ENCODE assay signal across 9 mouse cellular contexts in genomic region chr5:100079040-100079930, GRCm38 (mm10). TPM values are rescaled to one million over a fixed set of nuclear protein-coding genes. Genes with fewer than 3 reads are reported as not detected.
DNase-seq lines count a peak whose midpoint lies in the region; ATAC-seq and TF ChIP-seq lines count a peak whose summit lies in the region.
"Had no signal": no experiment of that assay in that cellular context is flagged by ENCODE, and none has a peak within 500 bp of the region (broad histone marks: within the 10 kb centered on the region; RNA-seq: fewer than 3 reads in every experiment).

No protein-coding gene starts in this region.

- peak overlapping the region; percentile 62 for H3K4me2 ChIP-seq in embryonic facial prominence, embryonic 13.5 days
- H3K4me2 ChIP-seq in hindbrain, embryonic 16.5 days (ENCODE audit: low read length): peak overlapping the region; percentile 27
- H3K4me2 ChIP-seq in lung, embryonic 16.5 days (ENCODE audit: low read depth, low read length): peak overlapping the region; percentile 62

- TF ChIP-seq EP300 in ES-Bruce4 (IDR thresholded peaks at IDR 0.05; ENCODE audit: insufficient read depth, low read depth, low read length): no peak

- peak; percentile 62 for ATAC-seq in embryonic facial prominence, embryonic 13.5 days (ENCODE audit: insufficient number of reproducible peaks, insufficient read depth, low FRiP score, low TSS enrichment, low read depth)
- 0 out of 2 replicates have a peak, but pooled peaks have one; percentile 45 for ATAC-seq in hindbrain, embryonic 16.5 days
- ATAC-seq in lung, embryonic 16.5 days (ENCODE audit: low read depth): peak; percentile 59; the same call in 1 of the 2 replicates

- H3K9ac ChIP-seq in ES-Bruce4 (ENCODE audit: low read depth, poor library complexity, severe bottlenecking): no peak overlapping the region
- peak overlapping the region; percentile 59 for H3K9ac ChIP-seq in embryonic facial prominence, embryonic 13.5 days
- peak overlapping the region; percentile 35 for H3K9ac ChIP-seq in hindbrain, embryonic 16.5 days (ENCODE audit: low read depth, low read length)
- H3K9ac ChIP-seq in lung, embryonic 16.5 days (ENCODE audit: low read length): peak overlapping the region; percentile 57

- H3K36me3 ChIP-seq in ES-Bruce4 (ENCODE audit: control insufficient read depth, insufficient read depth, low read length, poor library complexity, severe bottlenecking): no peaks in the 10 kb centered on the region; the same call in 1 of the 2 replicates
- H3K36me3 ChIP-seq in embryonic facial prominence, embryonic 13.5 days: 0 out of 2 replicates have a peak, but pooled peaks cover 3% of the 10 kb centered on the region
- no peaks in the 10 kb centered on the region for H3K36me3 ChIP-seq in hindbrain, embryonic 16.5 days (ENCODE audit: control insufficient read depth, insufficient read depth, low read length)
- no peaks in the 10 kb centered on the region for H3K36me3 ChIP-seq in lung, embryonic 16.5 days (ENCODE audit: control insufficient read depth, insufficient read depth, low read length)

- WGBS in embryonic facial prominence, embryonic 13.5 days: 27% methylated on average over 36 of the region's 36 CpGs
- 38% methylated on average over 36 of the region's 36 CpGs for whole genome bisulfite sequencing in hindbrain, embryonic 16.5 days
- 23% methylated on average over 36 of the region's 36 CpGs for WGBS in lung, embryonic 16.5 days

- peak overlapping the region; percentile 62 for H3K4me3 ChIP-seq in gastrocnemius, adult 2 months
- peak overlapping the region; percentile 4; the same call in 1 of the 2 replicates for H3K4me3 ChIP-seq in ES-Bruce4 (ENCODE audit: low read depth, low read length)
- H3K4me3 ChIP-seq in embryonic facial prominence, embryonic 13.5 days: peak overlapping the region; percentile 41
- peak overlapping the region; percentile 15 for H3K4me3 ChIP-seq in hindbrain, embryonic 16.5 days (ENCODE audit: low read length)
- peak overlapping the region; percentile 45 for H3K4me3 ChIP-seq in lung, embryonic 16.5 days (ENCODE audit: low read length)

- H3K27me3 ChIP-seq in ES-Bruce4 (ENCODE audit: control insufficient read depth, insufficient read depth, low read length, poor library complexity, severe bottlenecking): no peaks in the 10 kb centered on the region
- 0 out of 2 replicates have a peak, but pooled peaks cover 4% of the 10 kb centered on the region for H3K27me3 ChIP-seq in embryonic facial prominence, embryonic 13.5 days
- no peaks in the 10 kb centered on the region for H3K27me3 ChIP-seq in hindbrain, embryonic 16.5 days (replicated peaks; ENCODE audit: control insufficient read depth, insufficient read depth, low read length)
- H3K27me3 ChIP-seq in lung, embryonic 16.5 days (ENCODE audit: control insufficient read depth, insufficient read depth, low read depth, low read length): no peaks in the 10 kb centered on the region
- H3K27me3 ChIP-seq: Patski had no signal

- H3K9me3 ChIP-seq in ES-Bruce4 (replicated peaks; ENCODE audit: control insufficient read depth, insufficient read depth, low read length, poor library complexity, severe bottlenecking): no peaks in the 10 kb centered on the region
- H3K9me3 ChIP-seq in embryonic facial prominence, embryonic 13.5 days: no peaks in the 10 kb centered on the region
- no peaks in the 10 kb centered on the region for H3K9me3 ChIP-seq in hindbrain, embryonic 16.5 days (ENCODE audit: control insufficient read depth, low read length)
- H3K9me3 ChIP-seq in lung, embryonic 16.5 days (ENCODE audit: control insufficient read depth, low read length): no peaks in the 10 kb centered on the region

- no peak for TF ChIP-seq POLR2A in ES-Bruce4 (IDR thresholded peaks at IDR 0.05; ENCODE audit: insufficient read depth, low read length)

- intact Hi-C loops in gastrocnemius, adult 2 months (cut with DNase I): loop anchor here (5.0 kb wide), 2 partner anchors 78 to 148 kb away; partner anchors contain the start of gene Tmem150c

- H3K27ac ChIP-seq in gastrocnemius, adult 2 months: no peak overlapping the region
- no peak overlapping the region for H3K27ac ChIP-seq in ES-Bruce4 (ENCODE audit: insufficient read depth, low read length)
- H3K27ac ChIP-seq in embryonic facial prominence, embryonic 13.5 days: no peak overlapping the region
- no peak overlapping the region for H3K27ac ChIP-seq in hindbrain, embryonic 16.5 days (ENCODE audit: low read depth, low read length)
- no peak overlapping the region for H3K27ac ChIP-seq in lung, embryonic 16.5 days (ENCODE audit: low read length)

- DNase-seq in gastrocnemius, adult 2 months: no peak
- no peak for DNase-seq in gastrocnemius, postnatal 4 days (ENCODE audit: low spot score in 2 of 2)
- DNase-seq in right cerebral cortex, postnatal 4 days: peak; percentile 41
- DNase-seq in T-cell, adult 2 months (ENCODE audit: low spot score): no peak

- H3K4me1 ChIP-seq in ES-Bruce4 (ENCODE audit: control insufficient read depth, insufficient read depth, low read length): peaks cover 2% of the 10 kb centered on the region
- peaks cover 30% of the 10 kb centered on the region for H3K4me1 ChIP-seq in embryonic facial prominence, embryonic 13.5 days
- no peaks in the 10 kb centered on the region for H3K4me1 ChIP-seq in hindbrain, embryonic 16.5 days (ENCODE audit: control insufficient read depth, insufficient read depth, low read depth, low read length)
- H3K4me1 ChIP-seq in lung, embryonic 16.5 days (replicated peaks; ENCODE audit: control insufficient read depth, insufficient read depth, low read length): peaks cover 14% of the 10 kb centered on the region

- no peak for TF ChIP-seq CTCF in gastrocnemius, adult 2 months (IDR thresholded peaks at IDR 0.05)
- TF ChIP-seq CTCF in ES-Bruce4 (IDR thresholded peaks at IDR 0.05; ENCODE audit: low read depth, low read length): no peak

RNA-seq across cellular contexts. Expression of gene Enoph1, which starts 39.5 kb away (rescaled TPM):
- 1 to 10 TPM; 6.7 to 9.0 TPM for total RNA-seq in gastrocnemius, adult 2 months (2021)
- total RNA-seq in gastrocnemius, postnatal 4 days (2021): 10 to 100 TPM; 13.9 to 14.7 TPM
- polyA plus RNA-seq in ES-Bruce4 (2011; ENCODE audit: insufficient read depth, insufficient read length, low read depth, missing spikeins): 43.4 and 50.6 TPM in 2 replicates
- polyA plus RNA-seq in embryonic facial prominence, embryonic 13.5 days (2015; fragmentation: Nextera tagmentation; extraction: Ambion mirVana): 46.1 and 49.0 TPM in 2 replicates
- 56.9 and 62.2 TPM in 2 replicates for polyA plus RNA-seq in hindbrain, embryonic 16.5 days (2015; fragmentation: Nextera tagmentation; extraction: Ambion mirVana)
- 44.6 and 48.7 TPM in 2 replicates for polyA plus RNA-seq in lung, embryonic 16.5 days (2015; fragmentation: Nextera tagmentation; extraction: Ambion mirVana)

RNA-seq across cellular contexts. Expression of gene Hnrnpdl, which starts 39.8 kb away (rescaled TPM):
- total RNA-seq in gastrocnemius, adult 2 months (2021): 10 to 100 TPM; 74.8 to 77.5 TPM
- 100 to 1,000 TPM; 116 to 132 TPM for total RNA-seq in gastrocnemius, postnatal 4 days (2021)
- polyA plus RNA-seq in ES-Bruce4 (2011; ENCODE audit: insufficient read depth, insufficient read length, low read depth, missing spikeins): 327 and 346 TPM in 2 replicates
- 213 and 218 TPM in 2 replicates for polyA plus RNA-seq in embryonic facial prominence, embryonic 13.5 days (2015; fragmentation: Nextera tagmentation; extraction: Ambion mirVana)
- polyA plus RNA-seq in hindbrain, embryonic 16.5 days (2015; fragmentation: Nextera tagmentation; extraction: Ambion mirVana): 158 and 173 TPM in 2 replicates
- 127 and 132 TPM in 2 replicates for polyA plus RNA-seq in lung, embryonic 16.5 days (2015; fragmentation: Nextera tagmentation; extraction: Ambion mirVana)

Comparison
In these comparisons a context has a peak if more than half of its experiments do, and no peak if none do; other contexts are left out.
1. H3K4me3 ChIP-seq: peak in every context shown above with its lines; median percentile 62 in gastrocnemius, adult 2 months; 45 in lung, embryonic 16.5 days; 41 in embryonic facial prominence, embryonic 13.5 days; 15 in hindbrain, embryonic 16.5 days; 4 in ES-Bruce4.